Mouse (Mus musculus) heart, adult 2 months (tissue): ENCODE data around the gene Grm1.

Experiments
- CTCF ChIP-seq: fragments of 200-600 bp; IDR thresholded peaks from 2 replicates; pipeline ENCODE4 v1.8.1; 2022; ENCODE audit warnings: antibody characterized with exemption, mild to moderate bottlenecking, moderate library complexity
- EP300 ChIP-seq: fragments of 200-500 bp; IDR thresholded peaks from 2 replicates; pipeline ENCODE4 v1.6.1; 2011; ENCODE audit warnings: low read depth, low read length, control low read depth; ENCODE audit not compliant: insufficient read depth
- POLR2A ChIP-seq: fragments of 200-500 bp; IDR thresholded peaks from 2 replicates; pipeline ENCODE4 v1.6.1; 2011; ENCODE audit warnings: mild to moderate bottlenecking, low read depth, low read length, control low read depth; ENCODE audit not compliant: insufficient read depth

DNA sequence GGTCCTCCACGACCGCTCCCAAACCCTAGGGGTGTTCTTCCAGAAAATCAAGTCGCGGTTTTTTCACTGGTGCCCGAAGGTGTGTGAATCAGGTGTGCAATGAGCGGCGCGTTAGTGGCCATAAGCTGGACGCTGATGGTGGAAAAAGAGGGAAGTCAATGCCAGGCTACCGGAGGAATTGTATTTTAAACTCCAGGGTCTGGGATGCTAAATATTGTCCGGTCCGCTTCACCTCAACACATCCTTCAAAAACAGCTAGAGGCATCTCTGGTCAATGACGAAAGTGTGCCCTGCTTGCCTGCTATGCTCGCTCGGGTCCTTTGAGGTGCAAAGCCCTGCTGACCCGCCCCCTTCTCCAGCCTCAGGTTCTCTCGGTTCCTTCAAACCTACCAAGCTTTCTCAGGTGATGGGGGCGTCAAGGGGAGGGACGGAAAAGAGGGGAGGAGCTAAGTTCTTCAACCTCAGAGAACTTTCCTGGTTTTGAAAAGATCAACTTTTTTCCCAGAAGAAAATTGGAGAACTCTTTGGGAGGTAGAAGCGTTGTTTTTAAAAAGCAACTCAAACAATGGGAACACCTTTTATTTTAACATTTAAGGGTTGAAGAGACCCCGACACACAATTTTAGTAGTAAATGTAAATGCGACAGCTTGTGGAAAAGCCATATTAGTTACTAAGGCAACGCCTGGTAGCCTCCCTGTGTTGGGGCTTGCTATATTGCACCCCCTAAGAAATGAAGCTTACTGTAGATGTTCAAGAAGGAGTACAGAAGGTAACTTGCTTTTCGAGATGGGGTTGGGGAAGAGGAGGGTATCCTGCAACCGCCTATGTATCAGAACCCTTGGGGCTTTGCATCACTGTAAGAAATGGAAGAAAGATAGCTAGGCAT is 1.2 kb downstream of the Grm1 start:
- no peak for TF ChIP-seq CTCF
- no peak for TF ChIP-seq POLR2A
- no peak for TF ChIP-seq EP300
